Mouse (Mus musculus) lung, postnatal 0 days (tissue): ENCODE results near the gene Gm20696. TPM values are rescaled to one million over a fixed set of nuclear protein-coding genes. Genes with fewer than 3 reads are reported as not detected.

ENCODE experiments used
- ATAC-seq: fragments of 200-750 bp; cut with Nextera tagmentation; 2 replicates; pipeline ENCODE4 v1.8.0; 2017; ENCODE audit warnings: moderate library complexity
- DNase-seq: peaks from one replicate; pipeline ENCODE4 v3.0.0-alpha.2; 2016; ENCODE audit warnings: low spot score
- H3K27ac ChIP-seq: fragments of 300-500 bp; sonication (generic); 2 replicates; pipeline ENCODE4 v1.5.1; 2014; ENCODE audit warnings: antibody characterized with exemption, mild to moderate bottlenecking, low read length, mixed read lengths
- H3K27me3 ChIP-seq: fragments of 300-500 bp; sonication (generic); replicated peaks from 2 replicates; pipeline ENCODE4 v1.6.1; 2014; ENCODE audit warnings: low read length, mixed read lengths; ENCODE audit not compliant: insufficient read depth
- H3K36me3 ChIP-seq: fragments of 300-500 bp; sonication (generic); 2 replicates; pipeline ENCODE4 v1.6.1; 2014; ENCODE audit warnings: low read length, mixed read lengths; ENCODE audit not compliant: insufficient read depth
- H3K4me1 ChIP-seq: fragments of 300-500 bp; sonication (generic); 2 replicates; pipeline ENCODE4 v1.6.1; 2014; ENCODE audit warnings: antibody characterized with exemption, low read depth, low read length, mixed read lengths; ENCODE audit not compliant: insufficient read depth
- H3K4me2 ChIP-seq: fragments of 300-500 bp; sonication (generic); replicated peaks from 2 replicates; pipeline ENCODE4 v1.6.1; 2014; ENCODE audit warnings: low read depth, mild to moderate bottlenecking, low read length, moderate library complexity, mixed read lengths
- H3K4me3 ChIP-seq: fragments of 300-500 bp; sonication (generic); 2 replicates; pipeline ENCODE4 v1.5.1; 2014; ENCODE audit warnings: low read depth, low read length
- H3K9ac ChIP-seq: fragments of 300-500 bp; sonication (generic); replicated peaks from 2 replicates; pipeline ENCODE4 v1.6.1; 2014; ENCODE audit warnings: low read depth, mild to moderate bottlenecking
- H3K9me3 ChIP-seq: fragments of 300-500 bp; sonication (generic); 2 replicates; pipeline ENCODE4 v1.6.1; 2016; ENCODE audit warnings: low read length, mixed read lengths
- CTCF ChIP-seq: IDR thresholded peaks from 2 replicates; pipeline ENCODE4 v1.5.1; 2016; ENCODE audit warnings: antibody characterized with exemption, mild to moderate bottlenecking
- EP300 ChIP-seq: IDR thresholded peaks from 2 replicates; pipeline ENCODE4 v1.6.1; 2016; ENCODE audit warnings: antibody characterized with exemption, mild to moderate bottlenecking, control low read depth
- WGBS: fragments of 180-500 bp; shearing (Covaris S2); extraction: QIAGEN DNeasy Blood & Tissue Kit; methylation state at CpG from one replicate; pipeline ENCODE4 v1.1.7; 2014; 5-methylcytosine and 5-hydroxymethylcytosine counted together
- polyA plus RNA-seq: library from polyadenylated mRNA; unstranded; fragments of >200 nt; fragmentation: Nextera tagmentation; extraction: Ambion mirVana; gene quantifications from 2 replicates; pipeline ENCODE4 v1.2.1, GENCODE M21; 2015

The Gm20696 gene
- polyA plus RNA-seq, 1 experiment from 2014 or later = 2.3 TPM

DNA sequence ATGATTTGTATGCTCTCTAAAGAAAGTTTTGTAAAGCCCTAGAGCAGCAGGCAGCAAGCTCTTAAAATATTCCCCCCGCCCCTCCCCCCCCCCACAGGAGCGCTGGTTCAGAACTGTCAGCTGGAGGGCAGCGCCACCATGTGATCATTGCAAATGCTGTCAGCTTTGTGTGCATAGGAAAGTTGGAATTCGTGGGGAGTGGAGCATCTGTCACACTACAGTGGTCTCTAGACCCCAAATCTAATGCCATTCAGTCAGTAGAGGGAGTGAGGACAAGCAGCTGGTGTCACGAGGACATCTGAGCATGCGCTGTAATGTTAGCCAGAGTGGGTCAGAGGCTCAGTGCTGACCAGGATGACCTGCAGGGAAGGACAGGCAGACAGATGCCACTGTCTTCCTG is 43.0 kb downstream of the Gm20696 start:
- Histone ChIP-seq H3K4me1 (no peaks in the 10 kb centered on the region), H3K4me3 (no peak overlapping the region), H3K9me3 (no peaks in the 10 kb centered on the region), H3K4me2 (no peak overlapping the region), H3K9ac (no peak overlapping the region), H3K27me3 (no peaks in the 10 kb centered on the region), H3K27ac (no peak overlapping the region), H3K36me3 (no peaks in the 10 kb centered on the region)
- WGBS = 27% methylated on average over 6 of the region's 6 CpGs
- DNase-seq (no peak), ATAC-seq (no peak)
- no peak for TF ChIP-seq EP300
- TF ChIP-seq CTCF = peak; percentile 66

DNA sequence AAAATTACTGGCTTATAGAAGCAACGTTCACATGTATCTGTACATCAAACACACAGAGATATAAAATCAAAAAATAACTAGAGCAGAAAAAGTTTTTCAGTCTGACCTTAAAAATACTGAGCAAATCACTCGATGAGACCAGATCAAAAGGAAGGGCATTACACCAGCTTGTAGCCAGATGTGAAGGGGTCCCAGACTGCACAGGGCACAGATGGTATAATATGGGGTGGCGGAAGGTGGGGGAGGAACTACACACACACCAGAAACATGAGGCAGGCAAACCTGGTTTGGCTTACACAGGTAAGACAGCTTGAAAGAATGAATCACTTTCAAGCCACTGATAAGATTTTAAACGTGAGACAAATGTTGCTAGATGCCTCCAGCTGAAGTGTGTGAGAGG is 45.4 kb downstream of the Gm20696 start:
- Histone ChIP-seq H3K27ac (no peak overlapping the region), H3K36me3 (no peaks in the 10 kb centered on the region), H3K4me3 (no peak overlapping the region), H3K9ac (no peak overlapping the region), H3K9me3 (no peaks in the 10 kb centered on the region), H3K4me1 (no peaks in the 10 kb centered on the region), H3K4me2 (no peak overlapping the region), H3K27me3 (no peaks in the 10 kb centered on the region)
- 63% methylated on average over 4 of the region's 4 CpGs for WGBS
- ATAC-seq (no peak), DNase-seq (no peak)
- TF ChIP-seq EP300 = no peak
- no peak for TF ChIP-seq CTCF

DNA sequence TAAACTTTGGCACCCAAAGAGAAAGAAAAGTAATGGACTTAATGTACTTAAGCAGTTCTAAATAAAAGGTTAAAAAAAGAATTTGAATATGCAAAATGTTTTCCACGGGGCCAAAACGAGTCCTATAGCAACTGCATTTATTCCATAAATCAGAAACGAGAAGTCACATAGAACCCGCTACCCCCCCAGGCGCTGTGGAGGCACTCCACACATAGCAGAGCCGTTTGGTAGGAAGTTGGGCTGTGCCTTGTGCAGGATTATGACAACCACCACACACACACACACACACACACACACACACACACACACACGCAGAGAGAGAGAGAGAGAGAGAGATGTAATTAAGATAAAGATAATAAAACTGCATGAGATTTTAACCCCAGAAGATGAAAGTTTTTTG is 46.1 kb downstream of the Gm20696 start:
- H3K4me2 ChIP-seq = no peak overlapping the region
- no peak for ATAC-seq
- H3K27ac ChIP-seq = no peak overlapping the region

DNA sequence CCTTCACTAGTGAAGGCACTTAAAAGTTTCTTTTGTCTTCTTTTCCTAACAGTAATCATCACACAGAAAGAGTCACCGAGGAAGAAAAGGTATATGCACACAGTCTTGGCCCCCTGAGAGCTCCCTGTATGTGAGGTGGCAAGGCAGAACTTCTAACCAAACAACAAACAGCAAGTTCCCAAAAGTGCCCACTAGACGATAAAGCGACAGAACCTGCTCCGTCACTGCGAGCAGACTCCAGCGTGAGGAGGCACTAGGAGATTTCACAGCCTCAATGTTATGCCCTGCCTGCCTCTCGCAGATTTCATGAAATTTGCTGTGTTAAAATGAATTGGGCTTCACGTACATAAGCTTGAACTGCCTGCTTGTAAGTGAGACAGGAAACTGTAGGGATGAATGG is 46.6 kb downstream of the Gm20696 start:
- DNase-seq = no peak
- ATAC-seq = no peak
- 49% methylated on average over 8 of the region's 8 CpGs for WGBS
- Histone ChIP-seq H3K9me3 (no peaks in the 10 kb centered on the region), H3K9ac (no peak overlapping the region), H3K4me1 (no peaks in the 10 kb centered on the region), H3K27ac (no peak overlapping the region), H3K4me2 (no peak overlapping the region), H3K36me3 (no peaks in the 10 kb centered on the region), H3K4me3 (no peak overlapping the region), H3K27me3 (no peaks in the 10 kb centered on the region)
- TF ChIP-seq EP300 = no peak
- no peak for TF ChIP-seq CTCF

More for the DNA sequence above, 46.1 kb downstream of the Gm20696 start:
- DNase-seq = no peak
- no peaks in the 10 kb centered on the region for H3K9me3 ChIP-seq
- 57% methylated on average over 6 of the region's 7 CpGs for WGBS
- no peaks in the 10 kb centered on the region for H3K36me3 ChIP-seq
- no peaks in the 10 kb centered on the region for H3K4me1 ChIP-seq
- no peak overlapping the region for H3K9ac ChIP-seq
- no peak for TF ChIP-seq CTCF
- no peak for TF ChIP-seq EP300
- no peak overlapping the region for H3K4me3 ChIP-seq
- no peaks in the 10 kb centered on the region for H3K27me3 ChIP-seq

DNA sequence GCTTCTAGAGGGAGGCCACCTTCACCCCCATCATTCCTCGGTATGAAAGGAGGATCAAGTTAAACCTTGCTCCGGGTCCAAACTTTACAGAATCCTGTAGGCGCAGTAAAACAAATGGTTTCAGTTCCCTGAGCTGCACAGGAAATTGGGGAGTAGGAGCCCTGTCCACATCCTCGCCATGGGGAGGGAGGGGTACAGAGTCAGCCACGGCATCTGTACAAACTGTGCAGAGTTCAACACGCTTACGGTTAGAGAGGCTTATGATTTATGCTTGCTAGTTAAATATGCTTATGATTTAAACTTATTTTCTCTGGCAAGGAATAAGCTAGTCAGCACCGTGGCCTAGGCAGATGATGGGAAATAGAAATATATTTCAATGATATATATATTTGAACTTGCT is 47.1 kb downstream of the Gm20696 start:
- Histone ChIP-seq H3K27ac (no peak overlapping the region), H3K27me3 (no peaks in the 10 kb centered on the region), H3K36me3 (no peaks in the 10 kb centered on the region), H3K4me2 (no peak overlapping the region), H3K9ac (no peak overlapping the region), H3K4me1 (no peaks in the 10 kb centered on the region), H3K9me3 (no peaks in the 10 kb centered on the region), H3K4me3 (no peak overlapping the region)
- no peak for ATAC-seq
- 32% methylated on average over 8 of the region's 8 CpGs for WGBS
- DNase-seq = no peak
- no peak for TF ChIP-seq CTCF
- no peak for TF ChIP-seq EP300

DNA sequence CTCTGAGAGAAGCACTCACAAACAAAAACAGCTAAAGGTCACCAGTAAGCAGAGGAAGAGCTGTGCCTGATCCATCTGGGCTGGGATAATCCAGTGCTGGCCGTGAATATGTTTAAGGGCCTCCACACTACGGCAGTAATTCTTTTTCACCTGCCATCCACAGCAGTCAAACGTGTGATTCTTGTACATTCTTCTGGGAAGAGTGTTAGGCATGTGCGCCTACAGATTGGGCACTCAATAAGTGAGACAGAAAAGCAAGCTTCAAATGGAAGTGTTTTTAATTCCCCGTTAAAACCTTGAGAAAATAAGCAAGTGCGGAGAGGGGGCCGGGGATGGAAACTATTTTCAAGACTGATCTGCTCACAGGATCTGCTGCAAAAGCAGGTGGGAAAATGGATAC is 48.7 kb downstream of the Gm20696 start:
- no peak overlapping the region for H3K9ac ChIP-seq
- ATAC-seq = no peak
- no peak overlapping the region for H3K4me2 ChIP-seq
- WGBS = 70% methylated on average over 7 of the region's 7 CpGs
- no peaks in the 10 kb centered on the region for H3K4me1 ChIP-seq
- no peak overlapping the region for H3K4me3 ChIP-seq
- no peak overlapping the region for H3K27ac ChIP-seq
- no peaks in the 10 kb centered on the region for H3K9me3 ChIP-seq
- no peaks in the 10 kb centered on the region for H3K27me3 ChIP-seq
- H3K36me3 ChIP-seq = no peaks in the 10 kb centered on the region
- no peak for DNase-seq
- TF ChIP-seq CTCF (no peak), EP300 (no peak)

DNA sequence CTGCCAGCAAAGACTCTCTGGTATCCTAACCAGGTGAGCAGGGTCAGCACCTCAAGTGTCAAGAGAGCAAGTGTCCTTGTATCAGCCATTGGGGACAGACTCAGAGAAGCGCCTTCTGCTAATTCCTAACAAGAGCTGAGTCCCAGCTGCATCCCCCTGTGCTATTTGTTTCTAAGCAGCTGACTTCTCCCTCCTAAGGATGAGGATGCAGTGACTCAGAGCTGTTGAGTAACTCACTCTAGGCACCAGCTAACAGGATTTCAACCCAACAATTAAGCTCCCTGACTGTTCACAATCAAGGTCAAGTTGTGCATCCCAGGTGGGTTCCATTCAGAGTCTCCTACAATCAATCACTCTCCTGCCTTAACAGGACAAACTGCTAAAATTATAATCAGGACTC is 49.2 kb downstream of the Gm20696 start:
- no peak for TF ChIP-seq EP300
- TF ChIP-seq CTCF = no peak
- WGBS = 86% methylated on average over 1 of the region's 1 CpGs
- ATAC-seq = no peak

More for the DNA sequence above, 49.2 kb downstream of the Gm20696 start:
- H3K36me3 ChIP-seq = no peaks in the 10 kb centered on the region
- no peak for DNase-seq
- no peak overlapping the region for H3K4me3 ChIP-seq
- no peaks in the 10 kb centered on the region for H3K9me3 ChIP-seq
- no peak overlapping the region for H3K9ac ChIP-seq
- no peaks in the 10 kb centered on the region for H3K27me3 ChIP-seq
- H3K4me2 ChIP-seq = no peak overlapping the region
- no peak overlapping the region for H3K27ac ChIP-seq
- no peaks in the 10 kb centered on the region for H3K4me1 ChIP-seq
